Mouse (Mus musculus) ES-Bruce4 (cell line): ENCODE measurements at regions not wholly inside any gene's neighbourhood (a gene's known extent, or its start where the extent isn't known, plus 50 kb on each side); places are given as distances from the start of the nearest gene placed in this dataset.

Source experiments
- H3K27ac ChIP-seq: 2 replicates; pipeline ENCODE4 v1.5.1; 2012; ENCODE audit warnings: low read length, inconsistent platforms; ENCODE audit not compliant: insufficient read depth
- H3K27me3 ChIP-seq: 2 replicates; pipeline ENCODE4 v1.6.1; 2012; ENCODE audit warnings: mild to moderate bottlenecking, low read length, inconsistent platforms; ENCODE audit not compliant: control insufficient read depth, poor library complexity, insufficient read depth, severe bottlenecking
- H3K36me3 ChIP-seq: 2 replicates; pipeline ENCODE4 v1.6.1; 2012; ENCODE audit warnings: inconsistent platforms, mild to moderate bottlenecking, low read length, moderate library complexity; ENCODE audit not compliant: control insufficient read depth, poor library complexity, insufficient read depth, severe bottlenecking
- H3K4me1 ChIP-seq: one replicate; pipeline ENCODE4 v1.8.1; 2011; ENCODE audit warnings: low read length; ENCODE audit not compliant: control insufficient read depth, insufficient read depth
- H3K4me3 ChIP-seq: 2 replicates; pipeline ENCODE4 v1.5.1; 2011; ENCODE audit warnings: low read depth, mild to moderate bottlenecking, low read length
- H3K9ac ChIP-seq: 2 replicates; pipeline ENCODE4 v1.6.1; 2012; ENCODE audit warnings: low read depth, mild to moderate bottlenecking, inconsistent platforms; ENCODE audit not compliant: poor library complexity, severe bottlenecking
- H3K9me3 ChIP-seq: replicated peaks from 2 replicates; pipeline ENCODE4 v1.6.1; 2012; ENCODE audit warnings: mild to moderate bottlenecking, low read length, inconsistent platforms; ENCODE audit not compliant: control insufficient read depth, poor library complexity, insufficient read depth, severe bottlenecking
- CTCF ChIP-seq: IDR thresholded peaks from one replicate; pipeline ENCODE4 v1.8.1; 2011; ENCODE audit warnings: low read depth, low read length
- EP300 ChIP-seq: IDR thresholded peaks from 2 replicates; pipeline ENCODE4 v1.6.1; 2011; ENCODE audit warnings: low read depth, low read length; ENCODE audit not compliant: insufficient read depth
- POLR2A ChIP-seq: IDR thresholded peaks from one replicate; pipeline ENCODE4 v1.8.1; 2011; ENCODE audit warnings: low read length; ENCODE audit not compliant: insufficient read depth

DNA sequence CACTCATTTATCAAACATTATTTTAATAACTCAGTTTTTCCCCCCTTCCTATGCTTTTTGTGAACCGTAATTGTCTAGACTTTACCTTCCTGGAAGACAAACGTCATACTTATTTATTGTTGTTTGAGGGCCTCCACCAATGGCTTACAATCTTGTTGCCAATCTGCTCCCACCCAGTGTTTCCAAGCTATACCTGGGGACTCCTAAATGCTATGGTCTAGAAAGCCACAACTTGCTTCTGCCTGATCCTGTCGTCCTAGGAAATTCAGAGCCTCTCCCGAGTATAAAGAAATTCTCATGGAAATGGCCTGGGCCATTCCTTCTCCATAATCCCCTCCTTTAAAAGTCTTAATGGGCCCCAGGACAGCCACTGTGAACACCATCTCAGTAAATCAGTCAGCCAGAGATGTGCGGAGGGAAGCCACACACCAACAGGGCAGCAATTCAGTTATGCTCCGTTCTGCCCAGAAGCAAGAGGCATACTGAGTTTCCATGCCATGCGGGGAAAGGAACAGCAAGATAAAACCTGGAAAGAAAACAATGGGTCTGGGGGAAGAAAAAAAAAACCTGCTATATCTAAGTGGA, 143.4 kb upstream of the Lrrn1 start:
- Histone ChIP-seq H3K36me3 (no peaks in the 10 kb centered on the region), H3K27ac (no peak overlapping the region), H3K4me3 (no peak overlapping the region), H3K9ac (no peak overlapping the region), H3K4me1 (no peaks in the 10 kb centered on the region), H3K27me3 (no peaks in the 10 kb centered on the region), H3K9me3 (no peaks in the 10 kb centered on the region)
- TF ChIP-seq EP300 (no peak), POLR2A (no peak), CTCF (no peak)

DNA sequence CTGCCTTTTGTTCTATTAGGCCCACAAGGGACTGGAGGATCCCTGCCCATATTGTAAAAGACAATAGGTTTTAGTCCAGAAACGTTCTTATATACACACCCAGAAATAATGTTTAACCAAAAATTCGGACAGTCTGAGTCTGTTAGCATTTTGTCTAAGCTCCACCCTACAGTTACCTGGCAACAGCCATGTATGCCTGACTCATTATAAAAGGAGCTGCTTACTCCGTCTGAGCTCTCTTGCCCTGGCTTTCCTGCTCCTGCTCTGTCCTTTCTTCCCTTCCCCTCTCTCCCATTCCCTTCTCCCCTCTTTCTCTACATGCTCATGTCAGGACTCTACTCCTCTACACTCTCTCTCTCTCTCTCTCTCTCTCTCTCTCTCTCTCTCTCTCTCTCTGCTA, 139.7 kb upstream of the Lrrn1 start:
- H3K27ac ChIP-seq, result no peak overlapping the region
- H3K27me3 ChIP-seq, result no peaks in the 10 kb centered on the region
- H3K4me3 ChIP-seq, result no peak overlapping the region
- H3K4me1 ChIP-seq, result no peaks in the 10 kb centered on the region
- no peaks in the 10 kb centered on the region for H3K9me3 ChIP-seq
- no peak for TF ChIP-seq EP300
- H3K36me3 ChIP-seq, result no peaks in the 10 kb centered on the region
- no peak overlapping the region for H3K9ac ChIP-seq

DNA sequence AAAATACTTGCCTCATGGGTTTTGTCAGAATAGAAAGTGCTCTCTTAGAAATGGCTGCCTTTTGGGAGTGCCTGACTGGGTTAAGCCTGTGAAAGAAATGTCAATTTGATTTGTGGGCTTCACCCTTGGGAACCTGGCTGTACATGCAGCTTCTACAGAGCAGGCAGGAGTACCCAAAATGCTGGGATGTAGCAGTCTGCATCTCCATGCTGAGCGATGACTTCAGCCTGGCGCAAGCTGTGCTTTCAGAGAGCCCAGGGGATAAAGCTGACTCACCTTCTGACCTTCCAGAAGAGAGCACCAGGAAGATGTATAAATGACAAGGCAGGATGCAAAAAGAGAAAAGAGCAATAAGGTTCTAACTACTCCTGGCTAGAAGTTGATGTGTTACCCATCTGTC, 135.0 kb upstream of the Lrrn1 start:
- H3K4me3 ChIP-seq, result no peak overlapping the region
- no peaks in the 10 kb centered on the region for H3K4me1 ChIP-seq
- H3K36me3 ChIP-seq, result no peaks in the 10 kb centered on the region
- TF ChIP-seq EP300, result no peak
- no peak for TF ChIP-seq CTCF
- TF ChIP-seq POLR2A, result no peak
- H3K27me3 ChIP-seq, result no peaks in the 10 kb centered on the region
- H3K9ac ChIP-seq, result no peak overlapping the region
- no peak overlapping the region for H3K27ac ChIP-seq
- no peaks in the 10 kb centered on the region for H3K9me3 ChIP-seq

DNA sequence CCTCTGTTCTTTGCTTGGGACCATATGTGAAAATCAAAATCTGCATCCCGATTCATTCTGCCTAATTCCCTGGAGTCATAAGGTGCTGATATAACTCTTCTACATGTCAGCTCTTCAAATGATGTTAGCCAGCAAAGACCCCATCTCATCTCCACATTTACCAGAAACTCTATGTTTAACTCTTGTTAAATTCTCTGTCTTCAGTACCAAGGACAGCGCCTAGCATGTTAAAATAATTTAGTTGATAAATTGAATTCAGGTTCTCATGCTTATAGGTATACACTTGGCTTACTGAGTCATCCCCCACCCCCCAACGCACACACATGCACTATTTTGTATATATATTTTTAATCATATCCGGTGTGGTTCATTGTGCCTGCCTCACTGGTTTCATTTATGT, 113.8 kb upstream of the Lrrn1 start:
- TF ChIP-seq CTCF, result no peak
- TF ChIP-seq POLR2A, result no peak
- TF ChIP-seq EP300, result no peak
- no peak overlapping the region for H3K9ac ChIP-seq
- no peaks in the 10 kb centered on the region for H3K9me3 ChIP-seq
- H3K27me3 ChIP-seq, result no peaks in the 10 kb centered on the region
- no peak overlapping the region for H3K4me3 ChIP-seq
- no peaks in the 10 kb centered on the region for H3K4me1 ChIP-seq
- no peaks in the 10 kb centered on the region for H3K36me3 ChIP-seq
- no peak overlapping the region for H3K27ac ChIP-seq

DNA sequence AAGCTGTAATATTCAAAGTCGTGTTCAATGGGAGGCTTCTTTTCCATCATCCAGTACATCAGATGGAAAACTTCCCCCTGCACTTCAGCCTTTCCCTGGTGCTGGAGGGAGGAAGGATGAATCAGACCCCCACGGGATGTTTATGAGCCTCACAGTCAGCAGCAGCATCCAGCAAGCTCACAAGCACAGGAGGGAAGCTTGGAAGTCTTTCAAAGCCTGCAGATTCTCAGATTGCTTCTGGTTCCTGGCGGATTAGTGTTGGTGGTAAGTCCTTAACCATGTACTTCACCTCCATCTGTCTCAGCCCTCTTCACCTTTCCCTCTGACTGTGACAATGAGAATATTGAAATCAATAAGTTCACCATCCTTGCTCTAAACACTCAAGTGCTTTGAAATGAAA, 107.5 kb upstream of the Lrrn1 start:
- Histone ChIP-seq H3K4me3 (no peak overlapping the region), H3K27ac (no peak overlapping the region), H3K4me1 (no peaks in the 10 kb centered on the region), H3K9ac (no peak overlapping the region), H3K36me3 (no peaks in the 10 kb centered on the region), H3K27me3 (no peaks in the 10 kb centered on the region), H3K9me3 (no peaks in the 10 kb centered on the region)
- no peak for TF ChIP-seq POLR2A
- TF ChIP-seq EP300, result no peak
- TF ChIP-seq CTCF, result no peak

DNA sequence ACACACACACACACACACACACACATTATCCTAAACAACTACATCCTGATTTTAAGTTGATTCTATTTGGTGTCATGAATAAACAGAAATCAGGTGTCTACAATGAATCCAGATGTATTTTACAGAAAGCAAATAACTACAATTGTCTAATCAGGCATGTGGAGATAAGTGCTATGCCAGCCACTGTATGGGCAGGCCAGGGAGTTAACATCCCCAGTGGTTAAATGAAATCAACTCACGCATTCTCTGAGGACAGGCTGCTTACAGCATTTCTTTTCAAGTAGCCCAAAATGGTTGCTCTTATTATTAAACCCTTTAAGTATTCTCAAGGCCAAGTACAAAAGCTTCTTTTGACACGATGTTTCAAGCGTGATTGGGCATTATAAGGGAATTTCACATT, 103.0 kb upstream of the Lrrn1 start:
- no peaks in the 10 kb centered on the region for H3K36me3 ChIP-seq
- H3K9ac ChIP-seq, result no peak overlapping the region
- H3K4me1 ChIP-seq, result no peaks in the 10 kb centered on the region
- no peak overlapping the region for H3K4me3 ChIP-seq
- TF ChIP-seq EP300, result no peak
- no peak for TF ChIP-seq POLR2A
- TF ChIP-seq CTCF, result no peak
- H3K27ac ChIP-seq, result no peak overlapping the region
- H3K27me3 ChIP-seq, result no peaks in the 10 kb centered on the region
- no peaks in the 10 kb centered on the region for H3K9me3 ChIP-seq
